Comparison of ENCODE assay signal across 9 mouse cellular contexts in the genomic region with DNA sequence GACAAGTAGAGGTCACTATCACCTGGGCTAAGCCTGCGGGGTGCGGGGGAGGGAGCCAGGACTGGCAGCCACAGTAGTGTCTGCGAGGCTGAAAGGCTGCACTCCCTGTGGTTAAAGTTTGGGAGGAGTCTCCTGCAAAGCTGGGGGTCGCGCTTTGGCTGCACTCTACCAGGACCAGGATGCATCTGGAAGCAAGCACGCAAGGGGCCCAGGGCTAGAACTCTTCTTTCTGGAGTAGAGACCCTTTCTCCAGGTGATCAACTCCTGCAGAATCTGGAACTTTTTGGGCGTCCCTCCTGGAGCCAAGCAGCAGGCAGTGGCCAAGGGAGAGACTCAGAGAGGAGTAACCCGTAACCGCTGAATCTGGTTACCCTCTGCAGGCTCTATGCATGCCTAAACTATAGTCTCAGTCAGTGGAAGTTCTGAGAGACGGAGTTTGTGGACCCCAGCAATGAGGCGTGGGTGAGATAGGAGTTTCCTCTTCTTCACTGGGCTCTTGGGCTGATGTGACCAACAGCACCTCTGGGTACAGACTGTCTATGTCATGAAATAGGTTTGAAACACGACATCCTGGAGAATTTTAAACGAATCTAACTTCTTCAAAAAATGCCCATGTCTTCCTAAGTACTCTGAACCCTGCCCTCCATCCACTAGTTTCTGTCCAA. TPM values are rescaled to one million over a fixed set of nuclear protein-coding genes. Genes with fewer than 3 reads are reported as not detected.
DNase-seq lines count a peak whose midpoint lies in the region; ATAC-seq lines count a peak whose summit lies in the region.
"Had no signal": no experiment of that assay in that cellular context is flagged by ENCODE, and none has a peak within 500 bp of the region (broad histone marks: within the 10 kb centered on the region; RNA-seq: fewer than 3 reads in every experiment).

No protein-coding gene starts in this region.

- H3K9me3 ChIP-seq in heart, embryonic 10.5 days = no peaks in the 10 kb centered on the region
- no peaks in the 10 kb centered on the region for H3K9me3 ChIP-seq in liver, embryonic 12.5 days (replicated peaks)
- no peaks in the 10 kb centered on the region for H3K9me3 ChIP-seq in liver, embryonic 11.5 days (ENCODE audit: control insufficient read depth, low read length)
- no peaks in the 10 kb centered on the region for H3K9me3 ChIP-seq in embryonic facial prominence, embryonic 12.5 days
- H3K9me3 ChIP-seq in neural tube, embryonic 12.5 days = no peaks in the 10 kb centered on the region

- no peak overlapping the region for H3K27ac ChIP-seq in heart, embryonic 10.5 days
- no peak overlapping the region for H3K27ac ChIP-seq in liver, embryonic 12.5 days
- H3K27ac ChIP-seq in liver, embryonic 11.5 days (ENCODE audit: low read depth, low read length) = no peak overlapping the region
- H3K27ac ChIP-seq in embryonic facial prominence, embryonic 12.5 days = no peak overlapping the region
- H3K27ac ChIP-seq in neural tube, embryonic 12.5 days = no peak overlapping the region

- intact Hi-C loops in left cerebral cortex, postnatal 36 days (cut with DNase I) = loop anchor here (5.0 kb wide), 2 partner anchors 519 to 966 kb away; no protein-coding TSS in a partner anchor

- DNase-seq in heart, embryonic 10.5 days (ENCODE audit: low spot score) = no peak
- DNase-seq in heart, adult 8-10 months (ENCODE audit: low spot score) = no peak
- DNase-seq in liver, embryonic 11.5 days (ENCODE audit: low spot score) = no peak
- no peak for DNase-seq in right cerebral cortex, postnatal 10 days (ENCODE audit: low spot score in 2 of 2)
- DNase-seq in left cerebral cortex, postnatal 36 days (ENCODE audit: low spot score in 2 of 2) = no peak

- H3K4me2 ChIP-seq in liver, embryonic 12.5 days = peak overlapping the region; percentile 58; the same call in 1 of the 2 replicates
- H3K4me2 ChIP-seq in liver, embryonic 11.5 days = no peak overlapping the region; the same call in 1 of the 2 replicates
- peak overlapping the region; percentile 56 for H3K4me2 ChIP-seq in embryonic facial prominence, embryonic 12.5 days (replicated peaks)
- 0 out of 2 replicates have a peak overlapping the region, but pooled peaks have one; percentile 58 for H3K4me2 ChIP-seq in neural tube, embryonic 12.5 days (replicated peaks)

- peaks cover 53% of the 10 kb centered on the region for H3K27me3 ChIP-seq in heart, embryonic 10.5 days (ENCODE audit: insufficient read depth, poor library complexity, severe bottlenecking)
- H3K27me3 ChIP-seq in liver, embryonic 12.5 days (replicated peaks) = peaks cover 69% of the 10 kb centered on the region
- peaks cover 68% of the 10 kb centered on the region for H3K27me3 ChIP-seq in liver, embryonic 11.5 days (replicated peaks; ENCODE audit: control insufficient read depth, insufficient read depth, low read length)
- H3K27me3 ChIP-seq in embryonic facial prominence, embryonic 12.5 days = peaks cover 32% of the 10 kb centered on the region
- peaks cover 73% of the 10 kb centered on the region for H3K27me3 ChIP-seq in neural tube, embryonic 12.5 days (replicated peaks)

- peaks cover 21% of the 10 kb centered on the region for H3K4me1 ChIP-seq in heart, embryonic 10.5 days
- H3K4me1 ChIP-seq in liver, embryonic 12.5 days = no peaks in the 10 kb centered on the region
- no peaks in the 10 kb centered on the region for H3K4me1 ChIP-seq in liver, embryonic 11.5 days (replicated peaks; ENCODE audit: control insufficient read depth, insufficient read depth, low read length)
- peaks cover 13% of the 10 kb centered on the region for H3K4me1 ChIP-seq in embryonic facial prominence, embryonic 12.5 days
- peaks cover 8% of the 10 kb centered on the region for H3K4me1 ChIP-seq in neural tube, embryonic 12.5 days

- no peaks in the 10 kb centered on the region for H3K36me3 ChIP-seq in heart, embryonic 10.5 days
- H3K36me3 ChIP-seq in liver, embryonic 12.5 days = no peaks in the 10 kb centered on the region
- H3K36me3 ChIP-seq in liver, embryonic 11.5 days (ENCODE audit: control insufficient read depth, insufficient read depth, low read length) = no peaks in the 10 kb centered on the region
- no peaks in the 10 kb centered on the region for H3K36me3 ChIP-seq in embryonic facial prominence, embryonic 12.5 days
- no peaks in the 10 kb centered on the region for H3K36me3 ChIP-seq in neural tube, embryonic 12.5 days

- H3K9ac ChIP-seq in liver, embryonic 12.5 days = no peak overlapping the region
- no peak overlapping the region for H3K9ac ChIP-seq in liver, embryonic 11.5 days (ENCODE audit: low read depth, low read length)
- no peak overlapping the region; the same call in 1 of the 2 replicates for H3K9ac ChIP-seq in embryonic facial prominence, embryonic 12.5 days
- H3K9ac ChIP-seq in neural tube, embryonic 12.5 days = no peak overlapping the region

- H3K4me3 ChIP-seq in heart, embryonic 10.5 days = peak overlapping the region; percentile 60
- H3K4me3 ChIP-seq in liver, embryonic 12.5 days = no peak overlapping the region
- no peak overlapping the region for H3K4me3 ChIP-seq in liver, embryonic 11.5 days (ENCODE audit: low read depth, low read length)
- peak overlapping the region; percentile 36; the same call in 1 of the 2 replicates for H3K4me3 ChIP-seq in embryonic facial prominence, embryonic 12.5 days
- no peak overlapping the region for H3K4me3 ChIP-seq in neural tube, embryonic 12.5 days

- no peak for ATAC-seq in liver, embryonic 12.5 days
- ATAC-seq in liver, embryonic 11.5 days (replicated peaks; ENCODE audit: low FRiP score) = no peak
- no peak for ATAC-seq in embryonic facial prominence, embryonic 12.5 days (ENCODE audit: insufficient number of reproducible peaks, insufficient read depth, low FRiP score, low TSS enrichment)
- ATAC-seq in neural tube, embryonic 12.5 days (ENCODE audit: low FRiP score, low read depth) = no peak

- 3% methylated on average over 13 of the region's 13 CpGs for WGBS in heart, embryonic 10.5 days
- 4% methylated on average over 13 of the region's 13 CpGs for WGBS in liver, embryonic 12.5 days (ENCODE audit: insufficient replicate concordance)
- WGBS in liver, embryonic 11.5 days = 6% methylated on average over 13 of the region's 13 CpGs
- 5% methylated on average over 13 of the region's 13 CpGs for WGBS in embryonic facial prominence, embryonic 12.5 days
- 3% methylated on average over 13 of the region's 13 CpGs for WGBS in neural tube, embryonic 12.5 days

RNA-seq across cellular contexts. Expression of a gene that starts 1.5 kb away (rescaled TPM):
- polyA plus RNA-seq in heart, embryonic 10.5 days (2016; fragmentation: Nextera tagmentation; extraction: Ambion mirVana) = 2.8 and 14.9 TPM in 2 replicates
- 1 to 10 TPM; 2.2 to 4.3 (median 3.5) TPM for total RNA-seq in heart, adult 8-10 months (2022)
- 1.3 and 2.0 TPM in 2 replicates for polyA plus RNA-seq in liver, embryonic 12.5 days (2016; fragmentation: Nextera tagmentation; extraction: Ambion mirVana)
- 9.3 and 10.6 TPM in 2 replicates for polyA plus RNA-seq in liver, embryonic 11.5 days (2014; fragmentation: Nextera tagmentation; extraction: Ambion mirVana)
- 87.4 and 88.0 TPM in 2 replicates for polyA plus RNA-seq in embryonic facial prominence, embryonic 12.5 days (2016; fragmentation: Nextera tagmentation; extraction: Ambion mirVana)
- 10.1 and 14.0 TPM in 2 replicates for polyA plus RNA-seq in neural tube, embryonic 12.5 days (2016; fragmentation: Nextera tagmentation; extraction: Ambion mirVana)
- total RNA-seq in left cerebral cortex, postnatal 36 days (2021) = 1 to 10 TPM; 1.8 to 3.5 TPM
- total RNA-seq: megakaryocyte-erythroid progenitor cell, adult 5-6 weeks had no signal

Comparison
In these comparisons a context has a peak if more than half of its experiments do, and no peak if none do; other contexts are left out.
1. H3K4me3 ChIP-seq: peak in heart, embryonic 10.5 days (single experiment) and embryonic facial prominence, embryonic 12.5 days (single experiment); none in liver, embryonic 12.5 days (single experiment), liver, embryonic 11.5 days (single experiment) and neural tube, embryonic 12.5 days (single experiment).